Mouse (Mus musculus) liver, adult 2 months (tissue): ENCODE measurements around the gene Evpl.

Experiments
- CTCF ChIP-seq: fragments of 200-500 bp; IDR thresholded peaks from 2 replicates; pipeline ENCODE4 v1.5.1; 2011; ENCODE audit warnings: low read depth, low read length, control low read depth
- POLR2A ChIP-seq: fragments of 200-500 bp; IDR thresholded peaks from 2 replicates; pipeline ENCODE4 v1.6.1; 2011; ENCODE audit warnings: low read length, control low read depth; ENCODE audit not compliant: insufficient read depth; ENCODE audit errors: extremely low read depth

DNA sequence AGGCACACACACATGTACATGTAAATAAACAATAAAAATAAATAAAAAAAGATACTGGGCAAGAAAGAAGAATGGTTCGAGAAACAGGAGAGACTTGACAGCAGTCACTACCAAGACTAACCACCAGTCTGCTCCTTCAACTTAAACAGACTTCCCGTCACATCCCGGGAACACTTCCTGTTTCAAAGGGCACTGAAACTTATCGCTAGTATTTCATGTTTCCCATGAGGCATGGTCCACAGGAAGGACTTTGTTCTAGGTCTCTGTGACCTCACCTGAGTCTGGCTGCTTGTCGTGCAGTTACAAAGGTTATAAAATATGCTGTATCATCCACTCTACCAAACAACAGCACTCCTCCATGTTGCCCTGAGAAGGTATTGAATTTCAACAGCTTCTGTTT lies 42.6 kb downstream of the Evpl start:
- TF ChIP-seq CTCF (peak; percentile 10; the same call in 1 of the 2 replicates), POLR2A (no peak)
